Mouse (Mus musculus) MEL (cell line): ENCODE measurements around the gene Nkiras1. TPM values are rescaled to one million over a fixed set of nuclear protein-coding genes. Genes with fewer than 3 reads are reported as not detected.

Experiments
- DNase-seq: peaks from one replicate; pipeline ENCODE4 v3.0.0; 2011; ENCODE audit warnings: low read depth, low spot score
- H3K27ac ChIP-seq: 2 replicates; pipeline ENCODE4 v1.5.1; 2012; ENCODE audit warnings: low read depth, mild to moderate bottlenecking, control low read depth, low read length, moderate library complexity; ENCODE audit not compliant: control insufficient read depth
- H3K27me3 ChIP-seq, 2 experiments: fragments of 150-350 bp in 1 of 2; sonication (generic) in 1 of 2; 2 replicates each; pipeline ENCODE4 v1.6.1; 2012; ENCODE audit warnings: low read length in 2 of 2, mild to moderate bottlenecking in 2 of 2, improper control_type of control experiment in 1 of 2, moderate library complexity in 1 of 2; ENCODE audit not compliant: insufficient read depth in 2 of 2, control insufficient read depth in 1 of 2
- H3K36me3 ChIP-seq, 2 experiments: 2 replicates each; pipeline ENCODE4 v1.6.1; 2012 to 2014; ENCODE audit warnings: low read length in 2 of 2, improper control_type of control experiment in 1 of 2, inconsistent platforms in 1 of 2, mild to moderate bottlenecking in 1 of 2; ENCODE audit not compliant: insufficient read depth in 2 of 2, control insufficient read depth in 1 of 2
- H3K4me1 ChIP-seq, 2 experiments: fragments of 150-350 bp in 1 of 2; sonication (generic) in 1 of 2; 2 replicates each; pipeline ENCODE4 v1.6.1; 2012; ENCODE audit warnings: low read length in 2 of 2, improper control_type of control experiment in 1 of 2, mild to moderate bottlenecking in 1 of 2; ENCODE audit not compliant: insufficient read depth in 2 of 2, control insufficient read depth in 1 of 2
- H3K4me3 ChIP-seq, 2 experiments: fragments of 150-350 bp in 1 of 2; sonication (generic) in 1 of 2; 2 replicates each; pipeline ENCODE4 v1.5.1; 2012; ENCODE audit warnings: low read depth in 2 of 2, low read length in 2 of 2, mild to moderate bottlenecking in 2 of 2, moderate library complexity in 2 of 2, control low read depth in 1 of 2, improper control_type of control experiment in 1 of 2; ENCODE audit not compliant: control insufficient read depth in 1 of 2, insufficient read depth in 1 of 2
- H3K79me2 ChIP-seq: 2 replicates; pipeline ENCODE4 v1.6.1; 2012; ENCODE audit warnings: mild to moderate bottlenecking, low read length, moderate library complexity; ENCODE audit not compliant: control insufficient read depth, poor library complexity, insufficient read depth
- H3K9ac ChIP-seq: 2 replicates; pipeline ENCODE4 v1.6.1; 2012; ENCODE audit warnings: low read depth, mild to moderate bottlenecking, control low read depth, low read length, moderate library complexity; ENCODE audit not compliant: control insufficient read depth, poor library complexity, severe bottlenecking
- H3K9me3 ChIP-seq: fragments of 150-350 bp; sonication (generic); replicated peaks from 2 replicates; pipeline ENCODE4 v1.6.1; 2012; ENCODE audit warnings: mild to moderate bottlenecking, low read length, improper control_type of control experiment, moderate library complexity; ENCODE audit not compliant: insufficient read depth
- BHLHE40 ChIP-seq: IDR thresholded peaks from 2 replicates; pipeline ENCODE4 v1.6.1; 2012; ENCODE audit warnings: low read depth, mild to moderate bottlenecking, inconsistent platforms, low read length, improper control_type of control experiment, borderline replicate concordance
- CHD2 ChIP-seq: IDR thresholded peaks from 2 replicates; pipeline ENCODE4 v1.6.1; 2011; ENCODE audit warnings: low read length, improper control_type of control experiment
- CTCF ChIP-seq, 3 experiments: IDR thresholded peaks in 2 of 3; conservative IDR thresholded peaks in 1 of 3; 2 replicates each; pipeline ENCODE4 v1.5.1; 2011 to 2012; ENCODE audit warnings: low read length in 3 of 3, low read depth in 2 of 3, mild to moderate bottlenecking in 2 of 3, improper control_type of control experiment in 1 of 3, inconsistent platforms in 1 of 3, mixed read lengths in 1 of 3, moderate library complexity in 1 of 3; ENCODE audit not compliant: control insufficient read depth in 1 of 3, insufficient read depth in 1 of 3, poor library complexity in 1 of 3, severe bottlenecking in 1 of 3
- E2F4 ChIP-seq: IDR thresholded peaks from 2 replicates; pipeline ENCODE4 v1.6.1; 2011; ENCODE audit warnings: low read depth, low read length, improper control_type of control experiment, borderline replicate concordance
- ELF1 ChIP-seq: IDR thresholded peaks from 2 replicates; pipeline ENCODE4 v1.6.1; 2014; ENCODE audit warnings: low read depth, mild to moderate bottlenecking, inconsistent platforms, low read length, improper control_type of control experiment, moderate library complexity
- EP300 ChIP-seq, 2 experiments: IDR thresholded peaks; 2 replicates each; pipeline ENCODE4 v1.6.1; 2011; ENCODE audit warnings: improper control_type of control experiment in 2 of 2, low read length in 2 of 2, low read depth in 1 of 2, mild to moderate bottlenecking in 1 of 2
- ETS1 ChIP-seq: IDR thresholded peaks from 2 replicates; pipeline ENCODE4 v1.6.1; 2012; ENCODE audit warnings: low read depth, mild to moderate bottlenecking, inconsistent platforms, low read length, improper control_type of control experiment, moderate library complexity
- GABPA ChIP-seq: IDR thresholded peaks from 2 replicates; pipeline ENCODE4 v1.6.1; 2012; ENCODE audit warnings: low read depth, mild to moderate bottlenecking, inconsistent platforms, low read length, improper control_type of control experiment, moderate library complexity
- GATA1 ChIP-seq: IDR thresholded peaks from 2 replicates; pipeline ENCODE4 v1.6.1; 2011; ENCODE audit warnings: low read depth, low read length, improper control_type of control experiment
- HCFC1 ChIP-seq: IDR thresholded peaks from 2 replicates; pipeline ENCODE4 v1.6.1; 2012; ENCODE audit warnings: low read depth, mild to moderate bottlenecking, inconsistent platforms, low read length, improper control_type of control experiment, moderate library complexity
- JUND ChIP-seq: IDR thresholded peaks from 2 replicates; pipeline ENCODE4 v1.6.1; 2011; ENCODE audit warnings: low read depth, mild to moderate bottlenecking, improper control_type of control experiment, low read length
- MAFK ChIP-seq: IDR thresholded peaks from 2 replicates; pipeline ENCODE4 v1.6.1; 2011; ENCODE audit warnings: low read depth, mild to moderate bottlenecking, low read length, improper control_type of control experiment, borderline replicate concordance
- MAX ChIP-seq: IDR thresholded peaks from 2 replicates; pipeline ENCODE4 v1.6.1; 2011; ENCODE audit warnings: low read length, improper control_type of control experiment
- MAZ ChIP-seq: IDR thresholded peaks from 2 replicates; pipeline ENCODE4 v1.6.1; 2012; ENCODE audit warnings: low read depth, mild to moderate bottlenecking, inconsistent platforms, low read length, improper control_type of control experiment
- MXI1 ChIP-seq: IDR thresholded peaks from 2 replicates; pipeline ENCODE4 v1.6.1; 2011; ENCODE audit warnings: mild to moderate bottlenecking, low read depth, low read length, improper control_type of control experiment
- MYC ChIP-seq: IDR thresholded peaks from 2 replicates; pipeline ENCODE4 v1.6.1; 2011; ENCODE audit warnings: low read depth, mild to moderate bottlenecking, low read length, improper control_type of control experiment, moderate library complexity
- NELFE ChIP-seq: IDR thresholded peaks from 2 replicates; pipeline ENCODE4 v1.6.1; 2011; ENCODE audit warnings: low read depth, low read length, improper control_type of control experiment
- NRF1 ChIP-seq: IDR thresholded peaks from 2 replicates; pipeline ENCODE4 v1.6.1; 2014; ENCODE audit warnings: low read depth, mild to moderate bottlenecking, inconsistent platforms, low read length, improper control_type of control experiment, moderate library complexity; ENCODE audit not compliant: poor library complexity, insufficient read depth, severe bottlenecking
- POLR2A ChIP-seq, 2 experiments: IDR thresholded peaks; 2 replicates each; pipeline ENCODE4 v1.6.1; 2011 to 2012; ENCODE audit warnings: low read length in 2 of 2, mild to moderate bottlenecking in 2 of 2, control low read depth in 1 of 2, improper control_type of control experiment in 1 of 2, low read depth in 1 of 2, moderate library complexity in 1 of 2; ENCODE audit not compliant: control insufficient read depth in 1 of 2, insufficient read depth in 1 of 2, poor library complexity in 1 of 2
- POLR2AphosphoS2 ChIP-seq: IDR thresholded peaks from 2 replicates; pipeline ENCODE4 v1.6.1; 2011; ENCODE audit warnings: low read length, improper control_type of control experiment
- POLR2AphosphoS5 ChIP-seq: IDR thresholded peaks from 2 replicates; pipeline ENCODE4 v1.6.1; 2012; ENCODE audit warnings: low read depth, borderline replicate concordance, mild to moderate bottlenecking, inconsistent platforms, low read length, moderate library complexity, mixed read lengths
- SIN3A ChIP-seq: IDR thresholded peaks from 2 replicates; pipeline ENCODE4 v1.6.1; 2012; ENCODE audit warnings: low read length, improper control_type of control experiment, inconsistent platforms
- TAL1 ChIP-seq: IDR thresholded peaks from 2 replicates; pipeline ENCODE4 v1.6.1; 2012; ENCODE audit warnings: mild to moderate bottlenecking, inconsistent platforms, low read length, moderate library complexity, mixed read lengths
- TBP ChIP-seq: IDR thresholded peaks from 2 replicates; pipeline ENCODE4 v1.8.0; 2011; ENCODE audit warnings: low read depth, low read length, improper control_type of control experiment
- TCF12 ChIP-seq: IDR thresholded peaks from 2 replicates; pipeline ENCODE4 v1.6.1; 2014; ENCODE audit warnings: low read depth, mild to moderate bottlenecking, inconsistent platforms, low read length, improper control_type of control experiment, moderate library complexity
- USF1 ChIP-seq: IDR thresholded peaks from 2 replicates; pipeline ENCODE4 v1.6.1; 2014; ENCODE audit warnings: low read depth, mild to moderate bottlenecking, inconsistent platforms, low read length, improper control_type of control experiment, moderate library complexity
- USF2 ChIP-seq, 2 experiments: IDR thresholded peaks; 2 replicates each; pipeline ENCODE4 v1.6.1; 2011 to 2012; ENCODE audit warnings: improper control_type of control experiment in 2 of 2, low read length in 2 of 2, borderline replicate concordance in 1 of 2, inconsistent platforms in 1 of 2, low read depth in 1 of 2, mild to moderate bottlenecking in 1 of 2; ENCODE audit not compliant: insufficient read depth in 1 of 2
- ZC3H11A ChIP-seq: IDR thresholded peaks from 2 replicates; pipeline ENCODE4 v1.6.1; 2012; ENCODE audit warnings: low read depth, mild to moderate bottlenecking, inconsistent platforms, low read length, improper control_type of control experiment
- ZKSCAN1 ChIP-seq: IDR thresholded peaks from 2 replicates; pipeline ENCODE4 v1.6.1; 2012; ENCODE audit warnings: low read depth, mild to moderate bottlenecking, inconsistent platforms, low read length, improper control_type of control experiment, moderate library complexity
- ZMIZ1 ChIP-seq: IDR thresholded peaks from 2 replicates; pipeline ENCODE4 v1.6.1; 2012; ENCODE audit warnings: low read depth, mild to moderate bottlenecking, inconsistent platforms, low read length, improper control_type of control experiment, moderate library complexity
- polyA plus RNA-seq, 2 experiments: library from polyadenylated mRNA; stranded (reverse) in 1 of 2; unstranded in 1 of 2; fragments of >175 nt in 1 of 2; fragments of >200 nt in 1 of 2; gene quantifications; 2 replicates each; pipeline versions ENCODE4 v1.2.1 to v1.2.4; 2012; ENCODE audit warnings: low replicate concordance in 2 of 2, low read depth in 1 of 2; ENCODE audit not compliant: insufficient read length in 2 of 2, insufficient read depth in 1 of 2, missing spikeins in 1 of 2
- total RNA-seq: library from RNA; depleted of rRNA; stranded (reverse); fragments of 300-350 nt; gene quantifications from 2 replicates; pipeline ENCODE4 v1.2.3, GENCODE M21; 2012

Gene Nkiras1
- total and polyA plus RNA-seq, 3 experiments = 6.8 to 6.9 TPM; not detected in 1

DNA sequence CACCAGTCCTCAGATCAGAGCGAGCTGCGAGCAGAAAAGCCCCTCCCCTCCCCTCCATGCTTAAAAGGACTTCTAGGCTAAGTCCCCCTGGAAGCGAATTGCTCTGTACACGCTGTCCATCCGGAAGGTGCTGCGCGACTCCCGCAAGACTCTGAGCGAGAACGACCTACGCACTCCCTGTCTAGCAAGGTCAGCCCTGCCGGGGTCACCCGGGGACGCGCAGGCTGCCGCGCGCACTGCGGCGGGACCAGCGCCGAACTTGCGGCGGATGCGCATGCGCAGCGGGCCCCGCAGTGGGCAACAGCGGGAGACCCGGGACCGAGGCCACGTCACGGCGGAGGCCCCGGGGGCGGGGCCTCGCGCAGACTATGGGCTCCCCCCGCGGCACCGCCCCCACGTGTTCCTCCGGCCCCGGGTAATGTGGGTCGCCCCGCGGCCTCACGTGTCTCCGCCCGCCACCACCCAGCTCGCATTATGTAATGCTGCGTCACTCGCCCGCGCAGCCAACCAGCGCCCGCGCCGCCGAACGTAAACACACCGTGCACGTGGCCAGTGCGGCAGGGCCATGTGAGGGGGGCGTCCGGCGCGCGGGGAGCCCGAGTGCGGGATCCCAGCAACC lies 32.7 kb upstream of the Nkiras1 start:
- no peaks in the 10 kb centered on the region for H3K27me3 ChIP-seq
- peak overlapping the region; percentile 79 to 93 for H3K4me3 ChIP-seq
- DNase-seq = peak; percentile 97
- H3K4me1 ChIP-seq = peaks cover 5 to 10% of the 10 kb centered on the region in 2 experiments
- H3K9me3 ChIP-seq = no peaks in the 10 kb centered on the region
- peaks cover 0 to 19% of the 10 kb centered on the region in 2 experiments; a peak in 2 of 4 replicates for H3K36me3 ChIP-seq
- peak overlapping the region; percentile 90 for H3K27ac ChIP-seq
- H3K9ac ChIP-seq = peak overlapping the region; percentile 93
- TF ChIP-seq ZMIZ1 (peak; percentile 71; the same call in 1 of the 2 replicates), CTCF (IDR thresholded peaks at IDR 0.05 in 2 of 3, conservative IDR thresholded peaks at IDR 0.05 in 1 of 3; ENCODE audit: control insufficient read depth in 1 of 3, insufficient read depth in 1 of 3, low read depth in 2 of 3, low read length in 3 of 3, poor library complexity in 1 of 3, severe bottlenecking in 1 of 3) (no peak), HCFC1 (peak; percentile 68), TBP (peak; percentile 78), GATA1 (no peak), ZC3H11A (no peak), E2F4 (no peak), USF2 (IDR thresholded peaks at IDR 0.05; ENCODE audit: borderline replicate concordance in 1 of 2, insufficient read depth in 1 of 2, low read depth in 1 of 2, low read length in 2 of 2) (peak in 1 of 2 experiments; percentile 60; a peak in 1 of 4 replicates), MAFK (no peak), TAL1 (no peak), NRF1 (peak; percentile 94), MAX (peak; percentile 98), POLR2A (IDR thresholded peaks at IDR 0.05; ENCODE audit: control insufficient read depth in 1 of 2, insufficient read depth in 1 of 2, low read depth in 1 of 2, low read length in 2 of 2, poor library complexity in 1 of 2) (peak; percentile 87 to 89), POLR2AphosphoS2 (no peak; the same call in 1 of the 2 replicates), USF1 (peak; percentile 92), POLR2AphosphoS5 (peak; percentile 35; the same call in 1 of the 2 replicates), MAZ (peak; percentile 64; the same call in 1 of the 2 replicates), MYC (peak; percentile 54), BHLHE40 (peak; percentile 93), GABPA (no peak), ELF1 (no peak), NELFE (peak; percentile 89), EP300 (IDR thresholded peaks at IDR 0.05; ENCODE audit: low read depth in 1 of 2, low read length in 2 of 2) (no peak), CHD2 (no peak), ZKSCAN1 (no peak), ETS1 (peak; percentile 70; the same call in 1 of the 2 replicates), SIN3A (peak; percentile 98), MXI1 (peak; percentile 98), JUND (no peak), TCF12 (no peak)
- H3K79me2 ChIP-seq = peaks cover 3% of the 10 kb centered on the region; the same call in 1 of the 2 replicates
